Mouse (Mus musculus) spleen, postnatal 4 days (tissue): ENCODE data around the gene Enpp7.
A peak's percentile ranks its signal among the peaks of the same experiment; 100 is the strongest.

ENCODE experiments used
- DNase-seq, 2 experiments: peaks; one replicate each; pipeline ENCODE4 v3.0.0; 2022; ENCODE audit warnings: low spot score in 2 of 2

Enpp7 gene

DNA sequence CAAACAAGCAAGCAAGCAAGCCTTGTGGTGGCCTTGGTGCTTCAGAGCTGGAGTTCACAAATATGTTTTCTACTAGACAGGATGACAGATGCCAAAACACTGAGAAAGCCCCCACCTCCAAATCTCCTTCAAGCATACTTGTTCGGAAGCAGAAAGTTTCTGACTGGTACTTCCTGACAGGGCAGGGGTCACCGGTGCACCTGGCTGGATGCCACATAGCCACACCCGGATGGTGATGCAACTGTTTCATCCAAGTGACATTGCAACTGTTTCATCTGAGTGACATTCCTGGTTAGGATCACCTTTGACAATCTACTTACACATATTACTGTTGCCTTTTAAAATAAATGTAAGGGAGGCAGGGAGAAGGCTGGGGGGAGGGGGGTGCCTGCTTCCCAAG, 9.2 kb downstream of the Enpp7 start:
- DNase-seq: no peak

- peak; percentile 69 to 87 for DNase-seq
Measured at GRCm38 (mm10) chr11:118998540-118999265, 10.7 kb downstream of the Enpp7 start.

DNA sequence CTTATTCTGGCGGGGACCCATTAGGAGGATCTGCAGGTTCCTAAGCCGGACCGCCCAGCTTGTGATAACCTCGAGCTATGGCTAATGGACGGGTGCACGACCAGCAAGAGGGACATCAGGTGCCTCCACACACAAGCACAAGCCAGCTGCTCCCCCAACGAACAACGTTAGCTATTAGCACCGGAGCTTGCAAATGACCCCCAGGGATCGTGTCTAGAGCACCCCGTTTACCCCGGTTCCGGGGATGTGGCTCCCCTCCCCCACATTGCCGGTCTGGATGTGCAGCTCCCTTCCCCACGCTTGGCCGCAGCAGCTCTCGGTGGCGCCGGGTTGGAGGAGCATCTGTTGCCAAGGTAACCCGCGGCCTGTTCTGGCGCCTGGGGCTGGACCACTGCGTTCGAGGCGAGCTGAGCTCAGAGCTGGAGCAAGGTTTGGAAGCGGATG, 11.4 kb downstream of the Enpp7 start:
- no peak for DNase-seq

DNA sequence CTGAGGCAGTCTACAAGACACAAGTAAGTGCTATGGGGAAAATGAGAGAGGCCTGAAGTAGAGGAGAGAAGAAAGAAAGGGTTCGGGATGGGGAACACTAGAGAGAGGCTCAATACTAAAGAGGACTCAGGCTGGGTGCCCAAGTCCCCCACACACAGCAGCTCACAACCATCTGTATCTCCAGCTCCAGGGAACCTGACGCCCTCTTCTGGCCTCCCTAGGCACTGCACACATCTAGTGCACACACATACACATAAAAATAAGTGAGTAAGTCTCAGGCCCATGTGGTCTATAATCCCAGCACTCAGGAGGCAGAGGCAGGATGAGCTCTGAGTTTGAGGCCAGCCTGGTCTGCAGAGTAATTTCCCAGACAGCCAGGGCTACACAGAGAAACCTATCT, 12.9 kb downstream of the Enpp7 start:
- no peak for DNase-seq

DNA sequence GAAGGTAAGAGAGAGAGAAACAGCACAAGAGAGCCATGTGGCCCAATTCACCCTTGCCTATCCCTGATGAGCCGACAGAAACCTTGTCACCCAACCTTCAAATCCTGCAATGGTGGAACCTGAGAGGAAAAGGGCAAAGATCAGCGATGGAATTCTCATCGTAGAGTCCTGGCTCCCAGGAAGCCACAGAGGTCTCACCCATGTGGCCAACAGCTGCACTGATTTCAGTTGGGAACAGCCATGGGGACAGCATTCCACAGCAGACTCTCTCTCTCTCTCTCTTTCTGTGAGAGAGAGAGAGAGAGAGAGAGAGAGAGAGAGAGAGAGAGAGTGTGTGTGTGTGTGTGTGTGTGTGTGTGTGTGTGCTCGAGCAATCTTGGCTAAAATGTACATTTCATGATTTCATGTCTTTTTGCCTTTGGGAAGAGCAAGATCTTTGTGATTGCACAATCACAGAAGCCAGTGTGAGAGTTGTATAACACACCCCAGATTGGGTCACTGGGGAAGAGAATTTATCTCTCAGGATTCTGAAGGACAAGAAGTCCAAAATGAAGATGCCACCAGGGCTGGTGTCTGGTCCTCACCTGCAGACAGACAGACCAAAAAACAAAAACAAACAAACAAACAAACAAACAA, 13.6 kb downstream of the Enpp7 start:
- DNase-seq: no peak

- no peak for DNase-seq
Measured at GRCm38 (mm10) chr11:119005547-119006275, 17.7 kb downstream of the Enpp7 start.

GRCm38 (mm10) chr11:119006462-119006861, 18.5 kb downstream of the Enpp7 start:
- DNase-seq: no peak

GRCm38 (mm10) chr11:119007461-119008456, 19.8 kb downstream of the Enpp7 start:
- no peak for DNase-seq

- no peak for DNase-seq
Measured at GRCm38 (mm10) chr11:119014455-119014854, 26.5 kb downstream of the Enpp7 start.

GRCm38 (mm10) chr11:119017506-119017905, 29.5 kb downstream of the Enpp7 start:
- no peak for DNase-seq

DNA sequence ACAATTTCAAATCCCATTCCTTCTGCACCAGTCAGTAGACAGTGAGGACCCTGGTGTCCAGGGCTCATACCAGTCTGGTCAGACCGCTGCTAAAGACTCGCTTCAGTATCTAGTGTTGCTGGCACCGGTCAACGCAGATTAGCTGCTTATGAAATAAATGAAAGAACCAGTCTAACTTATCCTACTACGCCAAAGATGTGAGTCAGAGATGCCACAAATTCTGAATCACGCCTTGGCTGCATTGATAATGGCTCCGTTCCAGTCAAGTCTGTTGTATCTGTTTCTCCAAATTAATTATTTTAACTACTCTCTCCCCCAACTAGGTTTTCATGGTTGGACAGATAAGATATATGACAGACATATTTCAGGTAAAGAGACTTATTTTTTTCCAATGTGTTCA, 33.2 kb downstream of the Enpp7 start:
- no peak for DNase-seq

GRCm38 (mm10) chr11:119022068-119022894, 34.3 kb downstream of the Enpp7 start:
- DNase-seq: no peak

GRCm38 (mm10) chr11:119022895-119023615, 35.1 kb downstream of the Enpp7 start, which contains the start of gene Cbx2:
Gene Cbx2, plus strand, starts transcription at chr11:119022962.
- peak; percentile 64 to 86 for DNase-seq

DNA sequence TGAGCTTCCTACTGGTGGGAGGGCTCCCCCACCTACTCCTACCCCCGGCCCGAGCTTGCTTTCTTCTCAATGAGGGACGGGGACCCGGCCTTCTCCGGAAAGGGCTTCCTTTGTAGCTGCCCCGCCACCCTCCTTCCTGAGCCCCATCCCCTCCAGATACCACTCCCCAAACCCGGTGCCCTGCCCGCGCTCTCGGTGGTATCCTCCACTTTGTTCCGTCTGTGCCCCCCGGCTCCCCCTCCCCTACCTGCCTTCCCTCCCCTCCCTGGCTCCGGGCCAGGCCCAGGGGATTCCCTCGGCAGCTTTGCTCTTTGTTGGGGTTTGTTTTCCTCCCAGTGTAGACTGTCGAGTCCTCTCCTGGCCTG, 35.6 kb downstream of the Enpp7 start:
- no peak for DNase-seq

GRCm38 (mm10) chr11:119024260-119024659, 36.3 kb downstream of the Enpp7 start:
- DNase-seq: no peak

DNA sequence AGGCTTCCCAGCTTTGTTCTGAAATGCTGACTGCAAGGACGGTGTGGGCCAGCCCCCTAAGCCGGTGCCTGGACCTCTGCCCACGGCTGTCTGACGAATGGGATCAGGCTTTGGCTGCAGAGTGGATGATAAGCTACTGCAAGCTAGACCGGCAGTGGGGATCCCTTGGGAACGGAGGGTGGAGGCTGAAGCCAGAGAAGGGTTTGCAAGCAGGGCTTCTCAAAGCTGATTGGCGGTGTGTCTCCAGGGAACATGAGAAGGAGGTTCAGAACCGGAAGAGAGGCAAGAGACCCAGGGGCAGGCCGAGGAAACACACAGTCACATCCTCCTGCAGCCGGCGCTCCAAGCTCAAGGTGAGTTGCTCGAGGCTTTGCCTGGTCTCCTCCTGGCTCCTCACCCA, 38.2 kb downstream of the Enpp7 start:
- peak in 1 of 2 experiments; percentile 33 for DNase-seq

DNA sequence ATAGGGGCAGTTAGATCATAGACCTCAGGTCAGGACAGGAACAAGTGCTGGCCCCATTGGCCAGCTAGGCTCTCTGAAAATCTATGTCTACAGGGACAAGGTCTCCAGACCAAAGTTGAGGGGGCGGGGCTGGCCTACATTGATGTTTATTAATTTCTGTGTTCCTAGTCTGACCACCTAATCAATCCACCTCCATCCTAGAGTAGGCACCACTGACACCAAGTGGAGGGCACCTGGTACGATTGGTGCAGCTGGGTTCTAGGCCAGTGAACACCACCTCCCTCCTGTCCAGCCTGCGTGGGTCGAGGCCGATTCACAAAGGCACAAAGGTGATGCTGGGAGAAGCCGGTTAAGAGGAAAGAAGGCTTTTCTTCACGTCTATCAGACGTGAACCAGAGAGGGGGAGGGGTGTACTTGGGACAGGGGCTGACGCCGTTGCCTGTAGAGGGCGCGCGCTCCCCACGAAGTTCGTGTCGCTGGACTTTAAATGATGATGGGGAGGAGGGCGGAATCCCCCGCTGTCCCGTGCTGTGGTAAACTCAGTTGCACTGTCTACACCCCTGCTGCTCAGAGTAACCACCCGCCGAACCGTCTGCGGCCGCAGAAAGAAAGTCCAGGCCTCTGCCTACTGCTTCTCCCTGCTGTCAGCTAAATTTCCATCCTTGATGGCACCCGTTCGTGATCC, 46.0 kb downstream of the Enpp7 start:
- DNase-seq: peak; percentile 76 to 90

DNA sequence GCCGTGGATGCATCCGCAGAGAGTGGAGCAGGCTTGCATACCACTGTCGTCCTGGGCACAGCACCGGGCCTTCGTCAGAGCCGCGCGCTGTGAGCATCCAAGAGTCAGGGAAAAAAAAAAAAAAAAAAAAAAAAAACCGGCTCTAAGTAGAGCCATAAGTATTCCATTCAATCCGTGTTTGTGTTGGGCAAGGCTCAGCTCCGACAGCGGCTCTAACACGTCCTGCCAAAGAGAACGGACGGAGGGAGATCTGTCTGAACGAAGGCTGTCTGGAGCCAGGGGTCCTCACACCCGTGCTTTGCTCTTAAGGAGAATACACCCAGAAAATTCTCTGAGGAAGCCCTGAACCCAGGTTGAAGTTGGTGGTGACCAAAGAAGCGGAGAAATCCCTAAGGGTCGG, 46.6 kb downstream of the Enpp7 start:
- no peak for DNase-seq

DNA sequence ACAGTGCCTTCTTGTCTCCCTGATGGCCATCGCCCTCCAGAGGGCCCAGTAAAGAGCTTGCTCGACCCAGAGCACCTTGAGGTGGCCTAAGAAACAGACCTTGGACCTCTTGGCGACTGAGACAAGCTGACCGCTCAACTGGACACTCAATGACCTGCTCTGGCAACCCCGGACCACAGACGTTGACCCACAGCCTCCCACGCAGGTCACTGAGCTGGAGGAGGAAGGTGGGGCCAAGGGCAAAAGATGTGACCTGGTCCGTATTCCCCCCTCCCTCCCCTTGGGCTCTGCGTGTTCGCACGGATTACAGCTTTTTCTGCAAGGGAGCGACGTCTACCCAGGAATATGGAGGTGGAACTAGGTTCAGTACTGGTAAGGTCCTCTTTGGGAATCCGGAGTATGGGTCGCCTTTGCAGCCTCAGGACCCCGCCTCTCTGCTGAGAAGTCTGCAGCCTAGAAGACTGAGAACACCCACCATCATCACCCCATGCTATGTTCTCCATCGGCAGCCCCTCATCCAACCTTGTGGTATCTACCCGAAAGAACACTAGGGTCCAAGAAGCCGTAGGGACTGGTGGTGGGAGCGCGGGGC, 47.2 kb downstream of the Enpp7 start:
- DNase-seq: no peak
